Mouse (Mus musculus) left cerebral cortex, adult 8-10 months (tissue): ENCODE results near the gene Naa50. TPM values are rescaled to one million over a fixed set of nuclear protein-coding genes. Genes with fewer than 3 reads are reported as not detected.

Experiments used
- DNase-seq, 2 experiments: peaks; one replicate each; pipeline ENCODE4 v3.0.0; 2022; ENCODE audit warnings: low spot score in 2 of 2
- total RNA-seq, 4 experiments: library from RNA; stranded (reverse); gene quantifications; 2 replicates each; pipeline ENCODE4 v1.2.4; 2022

Naa50 gene
- total RNA-seq, 4 experiments from 2014 or later = 58.8 to 67.1 (median 62.9) TPM

DNA sequence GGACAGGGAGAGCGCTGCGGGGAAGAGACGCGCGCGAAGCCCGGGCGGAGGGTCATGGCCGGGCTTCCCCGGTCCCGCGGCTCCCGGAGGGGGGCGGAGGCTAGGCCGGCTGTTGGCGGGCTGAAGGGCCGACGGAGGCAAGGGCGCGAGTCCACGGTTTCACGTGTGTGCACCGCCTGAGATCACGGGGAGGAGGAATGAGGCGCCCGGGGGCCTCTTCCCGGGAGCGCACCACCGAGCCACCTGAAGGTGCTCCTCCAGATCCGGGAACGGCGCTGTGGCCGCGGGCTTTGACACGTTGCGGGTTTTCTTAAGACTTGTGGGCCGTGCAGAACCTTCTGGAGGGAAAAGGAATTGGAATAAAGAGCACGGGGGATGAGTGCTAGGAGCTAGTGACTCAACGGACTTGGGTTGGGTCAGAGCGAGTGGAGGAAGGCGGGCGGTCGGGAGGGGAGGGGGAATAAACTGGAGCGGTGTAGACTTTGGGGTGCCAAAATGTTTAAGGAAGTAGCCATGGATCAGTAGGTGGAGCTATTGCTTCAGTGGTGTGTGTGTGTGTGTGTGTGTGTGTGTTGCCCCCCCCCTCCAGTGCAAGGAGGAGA, 657 bp downstream of the Naa50 start:
- DNase-seq = peak; percentile 52 to 75

DNA sequence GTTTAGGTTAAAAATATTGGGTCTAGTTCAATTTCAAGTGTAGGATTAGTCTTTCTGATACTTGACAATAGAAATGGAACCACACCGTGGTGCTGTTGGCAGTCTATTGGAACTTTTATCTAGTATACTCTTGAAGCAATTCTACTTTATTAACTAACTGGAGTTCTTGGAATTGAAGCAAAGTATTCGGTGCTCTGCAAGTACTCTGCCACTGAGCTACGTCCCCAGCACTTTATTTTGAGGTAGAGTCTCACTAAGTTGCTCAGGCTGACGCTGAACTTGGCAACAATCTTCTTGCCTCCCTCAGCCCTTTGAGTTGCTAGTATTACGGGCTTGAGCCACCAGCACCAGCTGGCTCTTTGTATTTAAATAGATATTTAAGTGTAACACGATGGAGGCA, 1.9 kb downstream of the Naa50 start:
- DNase-seq = no peak

DNA sequence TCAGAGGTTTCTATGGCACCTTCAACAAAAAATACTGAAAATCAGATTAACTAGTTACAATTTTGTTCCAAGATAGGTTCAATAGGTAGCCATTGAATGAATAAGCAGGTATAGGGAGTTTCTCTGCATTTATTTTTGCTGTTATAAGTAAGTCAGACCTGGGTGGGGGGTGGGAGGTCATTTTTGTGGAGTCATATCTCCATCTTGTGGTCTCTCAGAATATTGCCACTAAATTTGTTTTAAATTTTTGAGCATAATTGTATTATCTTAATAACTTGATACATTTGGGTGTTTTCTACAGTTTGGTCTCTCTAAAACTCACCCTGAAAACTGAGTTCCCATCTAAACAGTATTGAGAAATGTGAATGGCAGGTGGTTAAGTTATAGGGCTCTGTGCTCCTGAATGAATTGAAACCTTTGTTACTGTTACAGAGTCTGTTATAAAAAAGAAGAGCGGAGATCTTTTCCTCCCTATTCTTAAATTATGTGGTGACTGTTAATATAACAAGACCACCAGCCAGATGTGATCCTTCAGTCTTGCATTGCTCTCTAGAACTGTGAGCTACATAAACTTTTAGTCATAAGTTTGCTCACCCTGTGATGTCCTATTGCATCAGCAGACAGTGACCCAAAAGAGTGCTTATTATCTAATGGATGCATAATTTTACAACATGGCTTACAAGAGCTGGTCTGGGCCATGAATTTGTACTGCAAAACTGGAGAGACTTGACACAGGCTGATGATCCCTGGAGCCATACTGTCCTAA, 9.6 kb downstream of the Naa50 start:
- DNase-seq = no peak

DNA sequence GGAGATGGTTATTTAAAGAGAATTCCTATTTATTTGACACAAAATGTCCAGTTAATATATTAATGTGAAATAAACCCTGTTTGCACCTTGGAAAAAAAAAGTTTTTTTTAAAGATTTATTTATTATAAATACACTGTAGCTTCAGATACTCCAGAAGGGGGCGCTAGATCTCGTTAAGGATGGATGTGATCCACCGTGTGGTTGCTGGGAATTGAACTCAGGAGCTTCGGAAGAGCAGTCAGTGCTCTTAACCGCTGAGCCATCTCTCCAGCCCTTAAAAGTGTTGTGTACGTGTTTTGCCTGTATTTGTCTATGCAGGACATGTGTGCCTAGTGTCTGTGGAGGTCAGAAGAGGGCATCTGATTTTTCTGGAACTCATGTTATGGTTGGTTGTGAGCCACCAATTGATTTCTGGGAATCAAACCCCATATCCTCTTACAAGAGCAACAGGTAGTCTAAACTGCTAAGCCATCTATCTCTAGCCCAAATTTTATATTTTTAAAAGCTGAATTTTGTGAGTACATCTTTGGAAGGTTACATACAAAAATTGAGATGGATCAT, 14.9 kb downstream of the Naa50 start:
- DNase-seq = no peak

DNA sequence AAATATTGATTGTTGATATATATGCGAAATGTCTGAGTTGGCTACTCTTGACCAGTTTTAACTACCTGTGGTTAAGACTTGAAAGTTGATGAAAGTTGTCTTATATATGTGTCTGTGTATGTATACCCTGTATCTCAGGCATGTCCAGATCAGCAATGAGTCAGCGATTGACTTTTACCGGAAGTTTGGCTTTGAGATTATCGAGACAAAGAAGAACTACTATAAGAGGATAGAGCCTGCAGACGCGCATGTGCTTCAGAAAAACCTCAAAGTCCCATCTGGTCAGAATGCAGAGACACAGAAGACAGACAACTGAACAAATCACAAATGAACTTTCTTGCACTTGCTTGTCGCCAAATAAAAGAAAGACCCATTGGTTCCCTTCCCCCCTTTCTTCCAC, 19.7 kb downstream of the Naa50 start:
- DNase-seq = no peak

DNA sequence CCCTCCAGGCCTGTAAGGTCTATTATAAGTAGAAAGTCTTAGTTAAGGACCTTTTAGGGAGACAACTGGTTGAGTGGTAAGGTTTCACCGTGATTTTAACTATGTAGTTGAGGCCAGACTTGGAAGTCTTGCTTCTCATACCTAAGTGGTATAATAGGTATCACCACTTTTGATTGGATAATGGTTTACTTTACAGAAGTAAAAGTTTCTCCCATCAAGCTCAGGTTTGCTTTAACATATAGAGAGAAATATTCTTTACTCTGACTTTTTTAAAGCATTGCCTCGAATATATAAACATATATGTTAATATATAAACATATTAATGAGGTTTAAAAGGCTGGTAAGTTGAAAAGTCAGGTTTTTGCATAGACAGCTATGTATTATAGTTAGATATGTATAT, 24.2 kb downstream of the Naa50 start:
- DNase-seq = no peak

DNA sequence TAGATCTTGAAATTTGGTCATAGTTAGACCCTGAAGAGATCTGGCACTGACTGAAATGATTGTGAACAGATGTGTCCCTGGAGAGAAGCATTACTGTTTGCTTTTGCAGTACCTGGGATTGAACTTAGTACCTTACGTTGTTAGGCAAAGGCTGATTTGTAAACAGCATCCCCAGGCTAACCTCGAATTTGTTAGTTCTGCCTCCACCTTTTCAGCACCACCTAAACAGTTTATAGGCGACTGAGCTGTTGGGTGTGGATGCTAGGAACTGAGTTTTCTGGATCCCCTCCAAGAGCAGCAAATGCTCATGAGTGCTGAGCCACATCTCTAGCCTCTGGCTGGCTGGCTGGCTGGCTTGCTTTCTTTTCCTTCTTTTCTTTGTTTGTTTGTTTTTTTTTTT, 25.6 kb downstream of the Naa50 start:
- no peak for DNase-seq

DNA sequence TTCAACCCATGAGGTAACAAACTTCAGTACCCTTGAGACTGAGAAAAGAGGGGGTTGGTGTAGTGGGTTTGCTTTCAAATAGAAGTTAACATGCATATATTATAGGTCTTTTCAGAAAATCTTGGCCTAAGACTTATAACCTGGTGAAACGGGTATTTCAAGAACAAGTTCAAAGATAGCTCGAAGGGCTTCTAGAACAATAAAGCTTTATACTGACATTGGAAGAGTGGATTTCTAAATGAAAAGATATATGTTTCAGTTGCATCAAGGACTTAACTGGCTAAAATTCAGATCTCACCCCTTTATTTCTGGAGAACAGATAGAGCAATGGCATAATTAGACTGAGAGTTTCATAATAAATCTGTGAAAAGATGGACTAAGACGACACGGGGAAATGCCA, 29.4 kb downstream of the Naa50 start:
- no peak for DNase-seq

DNA sequence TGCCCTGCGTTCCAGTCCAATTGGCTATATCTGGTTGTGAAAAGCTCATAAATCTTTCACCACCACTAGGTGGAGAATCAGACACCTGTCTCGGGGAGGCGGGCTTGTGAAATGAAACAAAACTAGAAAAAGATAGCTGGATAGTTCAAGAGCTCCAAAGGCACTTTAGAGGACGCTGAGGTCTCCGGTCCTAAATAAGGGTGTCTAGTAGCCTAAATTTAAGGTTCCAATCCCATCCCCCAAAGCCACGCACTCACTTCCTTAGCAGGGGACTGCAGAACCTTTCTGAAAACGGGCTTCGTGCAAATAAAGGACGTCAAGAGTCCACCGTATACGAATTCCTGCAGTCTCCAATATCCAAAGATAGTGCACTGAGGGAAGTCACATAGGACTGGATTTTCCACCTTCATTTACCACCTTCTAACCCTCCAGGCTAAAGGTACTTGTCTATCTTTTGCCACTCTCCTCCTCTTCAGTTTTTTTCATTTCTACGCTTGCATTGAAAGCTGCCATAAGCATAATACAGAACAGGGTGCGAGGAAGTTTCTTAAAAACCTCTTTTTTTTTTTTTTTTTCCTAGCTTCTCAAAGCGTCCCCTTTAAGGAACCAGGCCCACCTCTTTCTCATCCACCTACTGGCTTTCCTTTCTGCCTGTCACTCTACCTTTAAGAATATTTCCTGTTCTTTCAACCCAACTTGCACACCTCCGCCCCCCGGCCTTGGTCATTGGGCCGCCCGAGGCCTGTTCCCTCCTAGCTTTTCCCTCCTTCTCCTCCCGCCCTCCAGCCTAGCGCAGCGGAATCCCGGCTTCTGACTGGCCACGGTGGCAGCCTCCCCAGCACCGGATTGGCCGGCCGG, 32.9 kb downstream of the Naa50 start:
- DNase-seq = peak; percentile 87 to 99

DNA sequence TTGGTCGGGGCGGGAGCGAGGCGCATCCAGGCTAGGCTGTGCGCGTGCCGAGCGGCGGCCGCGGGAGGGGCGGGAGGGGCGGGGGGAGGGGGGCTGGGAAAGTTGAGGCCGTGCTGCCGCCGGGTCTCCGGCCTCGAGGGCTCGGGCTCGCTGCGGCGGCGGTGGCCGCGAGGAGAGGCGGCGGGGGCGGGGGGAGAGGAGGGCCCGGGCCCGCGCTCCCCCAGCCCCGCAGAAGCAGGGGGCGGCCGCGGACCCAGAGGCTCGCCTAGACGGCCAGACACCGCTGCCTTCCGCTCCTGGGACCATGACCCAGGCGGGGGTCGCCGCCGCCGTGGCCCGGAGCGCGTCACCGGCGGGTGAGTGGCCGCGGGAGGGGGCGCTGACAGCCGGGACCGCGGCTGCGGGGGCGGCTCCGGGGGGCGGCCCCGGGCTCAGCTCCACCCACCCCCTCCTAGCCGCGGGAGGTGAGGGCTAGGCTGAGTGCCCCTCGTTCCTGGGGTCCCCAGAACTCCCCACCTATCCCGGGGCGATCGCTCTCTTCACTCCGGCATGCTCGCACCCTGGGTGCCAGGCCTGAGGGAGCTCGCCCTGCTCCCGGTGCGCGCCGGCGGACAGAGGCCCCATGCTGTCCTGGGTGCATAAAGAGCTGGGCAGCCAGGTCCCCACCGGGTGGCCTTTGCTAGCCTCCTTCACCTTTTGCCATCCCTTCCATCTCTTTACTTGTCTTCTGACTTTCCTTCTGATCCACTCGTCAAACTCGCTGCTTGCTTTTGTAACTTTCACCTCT, 33.7 kb downstream of the Naa50 start, which contains the start of gene Usf3:
Gene Usf3, plus strand, starts transcription at position 92 of the 787 bp plus-strand sequence.
- peak; percentile 30 to 42 for DNase-seq

DNA sequence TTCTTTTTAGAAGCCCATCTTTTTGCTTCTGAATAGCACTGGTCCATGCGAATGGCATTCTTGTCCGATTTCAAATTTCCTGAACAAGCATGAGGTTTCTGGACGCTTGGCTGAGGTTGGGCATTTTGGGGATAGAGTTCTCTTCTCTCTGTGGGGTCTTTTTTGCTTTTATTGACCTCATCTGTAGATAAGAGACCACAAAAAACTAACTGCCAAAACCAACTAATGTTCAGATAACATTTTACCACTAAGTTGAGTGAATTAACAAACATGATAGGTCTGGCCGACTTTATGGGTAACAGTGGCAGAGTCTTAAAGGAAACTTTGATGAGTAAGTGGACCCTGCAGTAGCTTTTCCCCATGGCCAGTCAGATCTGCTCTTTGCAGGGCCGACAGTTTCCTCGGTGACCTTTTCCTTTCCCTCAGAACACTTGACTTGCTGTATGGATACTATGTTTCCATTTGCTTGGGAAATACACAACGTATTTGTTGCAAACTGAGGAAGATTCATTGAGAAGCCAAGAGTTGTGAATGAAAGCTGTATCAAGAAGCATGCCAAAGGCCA, 34.4 kb downstream of the Naa50 start:
- DNase-seq = no peak

DNA sequence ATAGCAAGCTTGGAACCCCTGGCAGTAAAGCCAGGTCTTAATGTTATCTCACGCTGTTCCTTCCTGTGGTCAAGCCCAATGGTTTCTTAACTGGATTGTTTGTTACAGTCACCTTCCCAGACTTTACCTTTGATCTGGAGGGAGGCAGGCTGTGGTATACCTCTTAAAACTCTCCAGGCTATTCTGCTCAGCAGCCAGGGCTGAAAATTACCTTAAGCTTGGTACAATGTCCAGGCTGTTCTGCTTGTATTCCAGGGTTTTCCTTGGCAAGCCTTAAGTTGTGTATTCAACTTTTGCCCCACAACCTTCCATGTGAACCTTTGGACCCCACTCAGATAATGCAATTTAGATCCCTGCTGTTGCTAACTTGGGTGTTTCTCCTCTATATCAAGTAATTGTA, 35.4 kb downstream of the Naa50 start:
- no peak for DNase-seq

DNA sequence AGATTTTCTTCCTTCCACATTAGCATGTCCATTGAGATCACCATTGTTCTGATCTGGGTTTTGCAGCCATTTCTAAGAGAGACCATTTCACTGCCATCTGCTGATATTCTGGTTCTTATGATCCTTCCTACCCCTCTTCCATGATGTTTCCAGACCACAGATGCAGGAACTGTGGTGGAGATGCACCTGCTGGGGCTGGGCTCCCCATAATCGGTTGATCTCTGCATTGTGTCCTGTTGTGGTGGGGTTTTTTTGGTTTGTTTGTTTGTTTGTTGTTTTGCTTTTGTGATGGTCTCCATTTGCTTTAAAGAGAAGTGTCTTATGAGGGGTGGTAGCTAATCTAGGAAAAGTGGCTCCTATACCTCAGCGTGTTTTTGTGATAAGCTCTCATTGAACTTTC, 36.9 kb downstream of the Naa50 start:
- DNase-seq = no peak

DNA sequence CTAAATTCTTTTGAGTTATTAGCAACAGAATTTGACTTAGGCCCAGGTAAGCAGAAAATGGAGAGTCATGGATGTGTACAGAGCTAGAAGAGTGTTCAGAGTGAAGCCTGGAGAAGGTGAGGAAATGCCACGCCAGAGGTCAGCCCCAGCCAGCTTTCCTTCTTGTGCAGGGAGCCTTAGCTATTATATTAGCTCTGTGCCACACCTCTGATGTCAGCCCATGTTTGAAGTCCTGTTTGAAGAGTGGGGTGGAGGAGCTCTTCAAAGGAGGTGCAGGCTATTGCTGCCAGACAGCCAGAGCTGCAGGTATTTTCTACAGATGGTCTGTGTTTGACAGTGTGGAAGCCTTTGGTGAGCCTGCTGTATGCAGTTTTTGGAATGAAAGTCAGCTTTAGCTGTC, 38.9 kb downstream of the Naa50 start:
- no peak for DNase-seq

DNA sequence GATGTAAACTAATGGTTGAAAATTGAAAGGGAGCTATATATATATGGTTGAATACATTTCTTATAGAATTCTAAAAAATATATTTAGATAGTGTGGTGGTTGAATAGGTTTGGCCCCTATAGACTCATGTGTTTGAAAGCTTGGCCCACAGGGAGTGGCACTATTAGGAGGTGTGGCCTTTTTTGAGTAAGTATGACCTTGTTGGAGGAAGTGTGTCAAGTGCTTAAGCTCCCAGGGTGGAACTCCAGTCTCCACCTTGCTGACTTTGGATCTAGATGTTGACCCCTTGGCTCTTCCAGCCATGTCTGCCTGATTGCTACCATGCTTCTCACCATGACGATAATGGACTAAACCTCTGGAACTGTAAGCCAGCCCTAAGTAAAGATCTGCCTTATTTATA, 43.0 kb downstream of the Naa50 start:
- no peak for DNase-seq

DNA sequence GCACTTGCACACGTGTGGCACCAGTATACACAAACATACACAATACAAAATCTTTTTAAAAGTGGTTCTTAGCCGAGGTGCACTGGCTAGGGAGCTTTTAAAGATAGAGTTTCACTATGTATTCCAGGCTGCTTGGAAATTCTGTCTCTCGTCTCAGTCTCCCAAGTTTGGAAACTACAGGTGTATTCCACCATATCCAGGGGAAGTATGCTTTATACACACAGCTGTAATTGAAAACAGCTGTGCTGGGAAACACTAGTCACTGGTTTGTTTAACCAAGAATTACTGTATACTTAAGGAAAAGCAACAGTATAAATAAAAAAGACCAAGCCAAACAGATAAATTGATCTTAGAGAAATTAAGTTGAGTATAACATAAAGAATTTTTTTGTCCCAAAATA, 45.1 kb downstream of the Naa50 start:
- DNase-seq = no peak

DNA sequence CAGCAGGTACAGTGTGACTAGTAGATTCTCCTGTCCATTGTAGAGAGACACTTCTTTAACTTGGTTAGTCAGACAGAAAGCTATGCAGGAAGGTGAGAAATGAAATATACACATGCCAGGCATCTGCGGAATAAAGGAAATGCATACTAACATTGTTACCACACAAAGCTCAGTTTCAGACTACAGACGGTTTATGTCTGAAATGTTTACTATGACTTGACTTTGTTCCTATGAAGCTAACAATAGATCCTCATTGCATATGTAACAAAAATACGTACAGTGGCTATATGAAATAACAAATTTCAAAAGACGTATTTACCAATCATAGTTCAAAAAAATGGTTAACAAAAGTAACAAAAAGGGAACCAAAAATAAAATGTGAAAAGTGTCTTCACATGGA, 47.5 kb downstream of the Naa50 start:
- no peak for DNase-seq

DNA sequence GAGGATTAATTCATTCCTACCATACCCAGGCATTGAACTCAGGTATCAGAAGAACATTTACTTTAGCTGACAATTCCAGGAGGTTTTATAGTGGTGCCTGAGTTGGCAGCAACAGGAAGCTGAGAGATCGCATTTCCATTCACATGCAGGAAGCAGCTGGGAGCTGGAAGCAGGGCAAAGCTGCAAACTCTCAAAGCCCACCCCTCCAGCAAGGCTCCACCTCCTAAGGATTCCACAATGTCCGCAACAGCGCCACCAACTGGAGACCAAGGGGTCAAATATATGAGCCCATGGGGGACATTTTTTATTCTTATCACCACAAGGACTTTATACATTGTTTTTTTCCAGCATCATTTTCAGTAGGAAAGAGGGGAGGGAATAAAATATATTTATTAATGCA, 49.1 kb downstream of the Naa50 start:
- no peak for DNase-seq

DNA sequence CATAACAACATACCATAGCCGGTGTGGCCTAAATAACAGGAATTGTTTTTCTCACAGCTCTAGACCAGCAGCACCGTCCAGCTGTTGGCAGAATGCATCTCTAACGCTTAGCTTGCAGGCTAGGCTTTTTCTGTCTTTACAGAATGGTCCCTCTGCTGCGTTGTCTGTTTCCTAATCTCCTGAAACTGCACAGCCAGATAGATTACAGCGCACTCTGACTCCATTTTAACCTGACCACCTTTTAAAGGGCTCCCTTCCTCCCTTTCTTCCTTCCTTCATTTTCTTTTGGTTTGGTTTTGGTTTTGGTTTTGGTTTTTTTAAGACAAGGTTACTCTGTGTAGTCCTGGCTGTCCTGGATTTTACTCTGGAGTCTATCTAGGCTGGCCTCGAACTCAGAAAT, 50.4 kb downstream of the Naa50 start:
- no peak for DNase-seq

DNA sequence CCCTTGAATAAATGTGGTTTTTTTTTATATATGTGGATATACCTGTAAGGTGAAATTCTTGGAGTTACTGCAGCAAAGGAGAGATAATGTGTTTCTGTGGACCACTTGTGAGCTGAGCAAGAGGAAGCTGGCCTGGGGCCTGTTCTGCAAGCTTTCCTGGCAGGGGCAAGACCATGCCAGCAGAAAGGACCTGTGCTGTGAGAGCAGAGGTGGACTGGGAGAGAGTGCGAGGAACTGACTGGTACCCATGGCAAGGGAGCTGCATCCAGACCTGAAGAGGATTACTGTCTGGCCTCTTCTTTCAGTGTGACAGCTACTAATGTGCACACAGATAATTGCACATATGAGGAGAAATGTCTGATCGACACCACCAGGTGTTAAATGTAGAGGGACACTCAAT, 51.3 kb downstream of the Naa50 start:
- DNase-seq = no peak
